Mouse (Mus musculus) cerebellum, adult 2 months (tissue): ENCODE results near the gene Lrrn2. TPM values are rescaled to one million over a fixed set of nuclear protein-coding genes. Genes with fewer than 3 reads are reported as not detected.

Experiments used
- DNase-seq, 2 experiments: peaks; one replicate each; pipeline ENCODE4 v3.0.0; 2021
- H3K27ac ChIP-seq: fragments of 200-500 bp; 2 replicates; pipeline ENCODE4 v1.5.1; 2012; ENCODE audit warnings: low read length, control low read depth, inconsistent platforms; ENCODE audit not compliant: insufficient read depth
- H3K27me3 ChIP-seq: fragments of 200-500 bp; 2 replicates; pipeline ENCODE4 v1.6.1; 2012; ENCODE audit warnings: inconsistent platforms, mild to moderate bottlenecking, low read length, moderate library complexity; ENCODE audit not compliant: control insufficient read depth, insufficient read depth
- H3K4me1 ChIP-seq: fragments of 200-500 bp; 2 replicates; pipeline ENCODE4 v1.6.1; 2011; ENCODE audit warnings: low read length; ENCODE audit not compliant: control insufficient read depth, insufficient read depth
- H3K4me3 ChIP-seq: fragments of 200-500 bp; replicated peaks from 2 replicates; pipeline ENCODE3; 2011; ENCODE audit warnings: mild to moderate bottlenecking, low read depth, low read length, control low read depth; ENCODE audit not compliant: insufficient read depth
- CTCF ChIP-seq: fragments of 200-500 bp; IDR thresholded peaks from 2 replicates; pipeline ENCODE4 v1.5.1; 2011; ENCODE audit warnings: low read depth, mild to moderate bottlenecking, control low read depth, low read length, moderate library complexity, borderline replicate concordance; ENCODE audit not compliant: insufficient read depth
- POLR2A ChIP-seq: fragments of 200-500 bp; IDR thresholded peaks from 2 replicates; pipeline ENCODE4 v1.6.1; 2011; ENCODE audit warnings: low read length, control low read depth, borderline replicate concordance; ENCODE audit not compliant: insufficient read depth
- WGBS: fragments of 180-500 bp; shearing (Covaris S2); methylation state at CpG from one replicate; pipeline ENCODE4 v1.1.7; 2018; 5-methylcytosine and 5-hydroxymethylcytosine counted together
- polyA plus RNA-seq: library from polyadenylated mRNA; depleted of rRNA; stranded (reverse); fragments of >200 nt; gene quantifications from 2 replicates; pipeline ENCODE4 v1.2.3, GENCODE M21; 2012

Lrrn2 gene
- polyA plus RNA-seq, 1 experiment = 73.4 TPM

DNA sequence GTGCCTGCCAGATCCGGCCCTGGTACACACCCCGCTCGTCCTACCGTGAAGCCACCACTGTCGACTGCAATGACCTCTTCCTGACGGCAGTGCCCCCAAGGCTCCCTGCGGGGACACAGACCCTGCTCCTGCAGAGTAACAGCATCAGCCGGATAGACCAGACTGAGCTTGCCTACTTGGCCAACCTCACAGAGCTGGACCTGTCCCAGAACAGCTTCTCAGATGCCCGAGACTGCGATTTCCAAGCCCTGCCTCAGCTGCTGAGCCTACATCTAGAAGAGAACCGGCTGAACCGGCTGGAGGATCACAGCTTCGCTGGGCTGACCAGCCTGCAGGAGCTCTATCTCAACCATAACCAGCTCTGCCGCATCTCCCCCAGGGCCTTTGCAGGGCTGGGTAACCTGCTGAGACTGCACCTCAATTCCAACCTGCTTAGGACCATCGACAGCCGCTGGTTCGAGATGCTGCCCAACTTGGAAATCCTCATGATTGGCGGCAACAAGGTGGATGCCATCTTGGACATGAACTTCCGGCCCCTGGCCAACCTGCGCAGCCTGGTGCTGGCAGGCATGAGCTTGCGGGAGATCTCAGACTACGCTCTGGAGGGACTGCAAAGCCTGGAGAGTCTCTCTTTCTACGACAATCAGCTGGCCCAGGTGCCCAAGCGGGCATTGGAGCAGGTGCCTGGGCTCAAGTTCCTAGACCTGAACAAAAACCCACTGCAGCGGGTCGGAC, 57.4 kb downstream of the Lrrn2 start:
- H3K27me3 ChIP-seq = no peaks in the 10 kb centered on the region
- TF ChIP-seq CTCF (no peak), POLR2A (no peak)
- DNase-seq = peak in 1 of 2 experiments; percentile 39
- peaks cover 51% of the 10 kb centered on the region for H3K4me1 ChIP-seq
- 68% methylated on average over 26 of the region's 26 CpGs for WGBS
- H3K27ac ChIP-seq = no peak overlapping the region
- no peak overlapping the region for H3K4me3 ChIP-seq

DNA sequence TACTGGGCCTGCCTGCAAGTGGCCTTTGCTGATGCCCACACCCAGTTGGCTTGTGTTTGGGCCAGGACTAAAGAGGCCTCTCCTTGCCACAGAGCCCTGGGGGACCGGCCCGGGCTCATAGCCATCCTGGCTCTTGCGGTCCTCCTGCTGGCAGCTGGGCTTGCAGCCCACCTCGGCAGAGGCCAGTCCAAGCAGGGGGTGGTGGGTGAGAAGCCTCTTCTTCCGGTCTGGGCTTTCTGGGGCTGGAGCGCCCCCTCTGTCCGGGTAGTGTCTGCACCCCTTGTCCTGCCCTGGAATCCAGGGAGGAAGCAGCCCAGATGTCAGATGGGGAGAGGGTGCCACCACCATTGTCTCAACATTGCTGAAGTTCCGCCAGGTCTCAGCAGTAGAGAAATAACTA, 58.9 kb downstream of the Lrrn2 start:
- WGBS = 17% methylated on average over 8 of the region's 8 CpGs
- TF ChIP-seq POLR2A (no peak), CTCF (peak; percentile 34; the same call in 1 of the 2 replicates)
- no peaks in the 10 kb centered on the region for H3K27me3 ChIP-seq
- DNase-seq = peak; percentile 82 to 85
- H3K4me1 ChIP-seq = peaks cover 43% of the 10 kb centered on the region
- H3K27ac ChIP-seq = no peak overlapping the region; the same call in 1 of the 2 replicates
- H3K4me3 ChIP-seq = no peak overlapping the region

DNA sequence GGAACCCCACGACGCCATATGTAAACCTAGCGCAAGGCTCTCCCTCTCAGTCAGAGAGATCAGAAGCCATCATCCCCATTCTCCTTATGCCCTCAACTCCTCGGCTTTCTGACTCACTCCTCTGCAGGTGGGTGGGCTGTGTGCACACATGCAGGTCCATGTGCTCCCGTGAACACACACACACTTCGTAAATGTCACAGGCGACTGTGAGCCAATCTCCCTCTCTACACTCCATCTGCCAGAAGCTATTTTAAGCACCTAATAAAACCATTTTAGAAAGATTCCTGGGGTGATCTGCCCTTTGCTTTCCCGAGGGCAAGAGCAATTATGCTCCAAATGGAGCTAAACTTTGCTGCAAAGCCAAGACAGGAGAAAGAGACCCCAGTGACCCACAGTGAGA, 65.8 kb downstream of the Lrrn2 start:
- peaks cover 18% of the 10 kb centered on the region for H3K4me1 ChIP-seq
- no peaks in the 10 kb centered on the region for H3K27me3 ChIP-seq
- no peak overlapping the region for H3K27ac ChIP-seq
- 24% methylated on average over 8 of the region's 8 CpGs for WGBS
- peak; percentile 59 to 85 for DNase-seq
- TF ChIP-seq CTCF (no peak), POLR2A (no peak)
- no peak overlapping the region for H3K4me3 ChIP-seq

GRCm38 (mm10) chr1:132947811-132948210, 67.7 kb downstream of the Lrrn2 start:
- Histone ChIP-seq H3K4me1 (peaks cover 18% of the 10 kb centered on the region), H3K27me3 (no peaks in the 10 kb centered on the region), H3K27ac (no peak overlapping the region), H3K4me3 (no peak overlapping the region)
- WGBS = 79% methylated on average over 7 of the region's 7 CpGs
- TF ChIP-seq POLR2A (no peak), CTCF (no peak)
- no peak for DNase-seq

- DNase-seq = no peak
- no peaks in the 10 kb centered on the region for H3K4me1 ChIP-seq
- H3K27me3 ChIP-seq = no peaks in the 10 kb centered on the region
- no peak overlapping the region for H3K27ac ChIP-seq
- 81% methylated on average over 5 of the region's 5 CpGs for WGBS
- TF ChIP-seq POLR2A = no peak
- no peak for TF ChIP-seq CTCF
- no peak overlapping the region for H3K4me3 ChIP-seq
These were observed 76.7 kb downstream of the Lrrn2 start for GRCm38 (mm10) chr1:132956809-132957208.

GRCm38 (mm10) chr1:132961751-132962150, 81.7 kb downstream of the Lrrn2 start:
- H3K27ac ChIP-seq = no peak overlapping the region
- H3K4me3 ChIP-seq = no peak overlapping the region
- 82% methylated on average over 3 of the region's 3 CpGs for WGBS
- DNase-seq = no peak
- H3K4me1 ChIP-seq = no peaks in the 10 kb centered on the region
- no peak for TF ChIP-seq CTCF
- no peak for TF ChIP-seq POLR2A
- no peaks in the 10 kb centered on the region for H3K27me3 ChIP-seq

DNA sequence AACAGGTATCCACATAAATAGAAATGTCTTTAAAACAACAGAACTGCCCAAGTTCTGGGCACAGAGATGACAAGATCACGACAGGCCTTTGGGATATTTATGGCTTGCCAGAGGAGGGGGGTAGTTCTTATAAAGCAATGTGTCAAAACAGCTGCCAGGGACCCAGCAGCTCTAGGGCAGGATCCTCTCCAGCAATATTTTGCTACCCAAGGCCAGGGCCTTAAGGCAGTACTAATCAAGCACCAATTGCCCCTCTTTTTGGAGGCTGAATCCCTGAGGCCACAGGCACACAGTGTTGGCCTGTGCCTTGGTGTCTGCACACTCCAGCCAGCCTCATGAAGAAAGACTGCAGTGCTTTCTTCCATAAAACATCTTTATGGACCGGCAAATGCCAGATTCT, 84.0 kb downstream of the Lrrn2 start:
- Histone ChIP-seq H3K27ac (no peak overlapping the region), H3K4me3 (no peak overlapping the region), H3K27me3 (no peaks in the 10 kb centered on the region), H3K4me1 (no peaks in the 10 kb centered on the region)
- DNase-seq = no peak
- 73% methylated on average over 2 of the region's 2 CpGs for WGBS
- TF ChIP-seq CTCF (no peak), POLR2A (no peak)

- H3K4me1 ChIP-seq = no peaks in the 10 kb centered on the region
- no peaks in the 10 kb centered on the region for H3K27me3 ChIP-seq
- TF ChIP-seq CTCF = no peak
- no peak for TF ChIP-seq POLR2A
- no peak overlapping the region for H3K27ac ChIP-seq
- no peak for DNase-seq
- H3K4me3 ChIP-seq = no peak overlapping the region
- WGBS = 88% methylated on average over 4 of the region's 4 CpGs
These were observed 84.6 kb downstream of the Lrrn2 start for GRCm38 (mm10) chr1:132964691-132965090.
